Mouse (Mus musculus): ENCODE results near the gene Scgb1b10. TPM values are rescaled to one million over a fixed set of nuclear protein-coding genes. Genes with fewer than 3 reads are reported as not detected.

Gene Scgb1b10
- polyA plus RNA-seq (2012; rRNA removed; ENCODE audit: low replicate concordance), result not detected in 2 replicates

GRCm38 (mm10) chr7:32100553-32100952 is at the start of gene Scgb1b10:
TSS of gene Scgb1b10 (plus strand) at chr7:32100853.

Other genes with a start within 250 kb of the Scgb1b10 start
- not detected in 2 replicates for gene Scgb2b11, start 110.3 kb downstream of the Scgb1b10 start, polyA plus RNA-seq (2012; rRNA removed; ENCODE audit: low replicate concordance)
- not detected in 2 replicates for gene Scgb1b11, start 122.0 kb downstream of the Scgb1b10 start, polyA plus RNA-seq (2012; rRNA removed; ENCODE audit: low replicate concordance)
- gene Scgb2b12, start 226.4 kb downstream of the Scgb1b10 start, polyA plus RNA-seq (2012; rRNA removed; ENCODE audit: low replicate concordance), result not detected in 2 replicates
- not detected in 2 replicates for gene Scgb1b12, start 233.3 kb downstream of the Scgb1b10 start, polyA plus RNA-seq (2012; rRNA removed; ENCODE audit: low replicate concordance)